Mouse (Mus musculus) testis, postnatal 14 days (tissue): ENCODE measurements around the gene Il18.

Experiments
- DNase-seq: peaks from one replicate; pipeline ENCODE4 v3.0.0; 2021; ENCODE audit warnings: low spot score

Gene Il18

DNA sequence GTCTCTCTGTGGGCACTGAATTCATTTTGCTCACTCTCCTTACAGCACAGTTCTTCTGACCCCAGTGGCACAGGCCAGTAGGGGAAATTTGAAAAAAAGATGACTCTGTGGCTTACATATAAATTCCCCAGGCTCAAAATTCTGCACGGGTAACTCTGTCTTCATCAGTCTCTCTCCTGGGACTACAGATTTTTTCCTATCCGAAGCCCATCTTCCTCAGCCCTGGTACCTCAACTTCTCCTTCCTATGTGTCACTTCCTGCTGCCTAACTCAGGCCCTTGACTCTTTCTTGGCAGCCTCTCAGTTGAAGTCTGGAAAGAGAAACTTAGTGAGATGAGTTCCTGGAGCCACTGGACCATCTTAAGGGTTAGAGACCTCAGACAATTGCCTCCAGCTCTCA lies 1.1 kb upstream of the Il18 start:
- no peak for DNase-seq

- DNase-seq, result no peak
Observed at GRCm38 (mm10) chr9:50555094-50555446, 443 bp downstream of the Il18 start, which contains the start of gene Bco2. Bco2 (minus strand) TSS chr9:50555181.

GRCm38 (mm10) chr9:50561145-50561917 lies 6.7 kb downstream of the Il18 start, which contains the start of gene Tex12:
Tex12 (minus strand) TSS chr9:50561325.
- DNase-seq, result peak; percentile 90

GRCm38 (mm10) chr9:50561918-50562360 lies 7.3 kb downstream of the Il18 start:
- DNase-seq, result no peak

DNA sequence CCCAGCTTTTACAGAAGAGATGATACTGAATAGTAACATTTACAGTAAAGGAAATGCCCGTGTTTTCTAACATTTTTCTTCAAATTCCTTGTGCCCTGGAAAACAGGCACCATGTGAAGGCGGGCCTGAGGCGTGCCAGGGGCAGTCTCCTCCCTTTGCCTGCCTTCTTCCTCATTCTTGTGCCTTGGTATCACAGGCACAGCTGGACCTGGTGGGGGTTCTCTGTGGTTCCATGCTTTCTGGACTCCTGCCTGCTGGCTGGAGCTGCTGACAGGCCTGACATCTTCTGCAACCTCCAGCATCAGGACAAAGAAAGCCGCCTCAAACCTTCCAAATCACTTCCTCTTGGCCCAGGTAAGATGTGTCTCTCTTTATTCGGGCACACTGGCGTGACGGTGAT lies 10.5 kb downstream of the Il18 start:
- no peak for DNase-seq

DNA sequence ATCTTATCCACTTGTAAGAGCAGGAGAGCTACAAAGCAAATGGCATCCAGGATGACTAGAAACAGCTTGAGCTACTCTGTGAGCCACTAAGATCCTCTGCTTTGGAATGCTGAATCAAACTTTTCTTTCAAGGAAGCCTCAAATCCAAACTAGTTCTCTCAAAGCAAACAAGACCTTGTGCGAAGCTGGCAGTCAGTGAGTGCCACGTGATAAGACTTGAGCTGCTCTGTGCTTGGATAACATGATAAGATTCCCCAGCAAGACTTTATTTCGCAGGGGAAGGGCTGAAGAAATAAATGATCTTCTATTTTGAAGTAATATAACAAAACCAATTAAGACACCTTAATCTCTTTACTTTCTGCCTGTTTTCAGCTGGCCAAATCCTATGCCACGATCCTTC lies 11.3 kb downstream of the Il18 start:
- no peak for DNase-seq

- DNase-seq, result no peak
Observed at GRCm38 (mm10) chr9:50567372-50567771, 12.7 kb downstream of the Il18 start.

DNA sequence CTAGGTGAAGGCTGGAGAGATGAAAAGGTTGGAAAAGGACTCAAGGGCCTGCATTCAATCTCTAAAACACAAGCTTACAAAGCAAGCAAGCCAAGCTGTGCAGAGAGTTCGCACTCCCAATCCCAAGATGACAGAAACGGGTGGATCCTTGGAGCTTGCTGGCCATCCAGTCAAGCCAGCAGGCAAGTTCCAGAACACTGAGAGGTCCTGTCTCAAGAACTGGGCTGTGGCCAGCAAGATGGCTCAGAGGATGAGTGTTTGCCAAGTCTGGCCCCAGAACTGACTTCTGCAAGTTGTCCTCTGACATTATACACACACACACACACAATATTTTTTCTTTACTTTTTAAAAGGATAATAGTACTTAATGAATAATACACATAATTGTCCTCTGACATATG lies 13.3 kb downstream of the Il18 start:
- DNase-seq, result no peak

- DNase-seq, result no peak
Observed at GRCm38 (mm10) chr9:50569599-50570525, 15.2 kb downstream of the Il18 start.

DNA sequence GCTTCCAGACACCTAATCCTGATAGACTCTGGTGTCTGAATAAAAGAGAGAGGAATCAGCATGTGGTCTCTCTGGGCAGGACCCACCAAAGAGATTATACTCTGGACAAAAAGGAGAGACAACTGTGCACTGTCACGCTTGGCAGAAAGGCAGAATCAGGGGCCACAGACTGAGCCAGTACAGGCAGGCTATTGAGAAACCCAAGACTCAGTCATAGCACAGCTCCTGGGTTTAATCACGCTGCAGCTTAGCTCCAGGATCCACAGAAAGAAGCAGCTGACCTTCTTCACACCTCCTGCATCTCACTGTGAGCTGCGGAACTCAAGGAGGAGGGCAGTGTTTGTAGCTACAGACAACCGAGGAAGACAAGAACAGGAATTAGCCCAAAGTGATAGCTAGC lies 25.7 kb downstream of the Il18 start:
- no peak for DNase-seq

DNA sequence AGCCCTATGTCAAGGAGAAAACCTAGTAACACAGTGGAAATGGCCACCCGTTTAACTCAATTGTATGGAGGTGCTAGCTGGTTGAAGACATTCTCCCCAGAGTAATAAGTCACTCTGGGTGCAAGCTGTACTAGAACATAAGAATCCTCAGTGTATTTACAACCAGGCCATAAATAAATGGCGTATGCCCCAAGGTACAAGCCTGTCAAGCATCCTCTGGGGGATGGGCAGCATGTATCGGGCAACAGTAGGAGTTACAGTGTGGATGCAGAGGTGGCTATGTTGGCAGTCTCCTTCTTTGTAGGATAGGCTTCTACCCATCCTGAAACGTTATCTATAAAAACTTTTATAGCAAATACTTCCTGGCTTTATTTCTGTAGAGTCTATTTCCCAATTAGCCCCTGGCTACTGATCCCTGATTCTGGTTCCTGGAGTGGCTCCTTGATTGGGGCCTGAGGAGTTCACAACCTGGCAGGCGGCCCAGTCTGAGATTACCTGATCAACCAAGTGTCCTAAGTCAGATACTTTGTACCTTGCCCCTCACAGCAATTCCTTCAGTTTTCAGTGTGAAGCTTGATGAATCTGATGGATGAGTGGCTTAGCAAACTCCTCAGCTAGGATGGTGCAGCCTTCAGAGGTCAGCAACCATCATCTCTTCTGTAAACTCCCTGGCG lies 30.7 kb downstream of the Il18 start:
- DNase-seq, result no peak

GRCm38 (mm10) chr9:50586955-50587354 lies 32.3 kb downstream of the Il18 start:
- no peak for DNase-seq

DNA sequence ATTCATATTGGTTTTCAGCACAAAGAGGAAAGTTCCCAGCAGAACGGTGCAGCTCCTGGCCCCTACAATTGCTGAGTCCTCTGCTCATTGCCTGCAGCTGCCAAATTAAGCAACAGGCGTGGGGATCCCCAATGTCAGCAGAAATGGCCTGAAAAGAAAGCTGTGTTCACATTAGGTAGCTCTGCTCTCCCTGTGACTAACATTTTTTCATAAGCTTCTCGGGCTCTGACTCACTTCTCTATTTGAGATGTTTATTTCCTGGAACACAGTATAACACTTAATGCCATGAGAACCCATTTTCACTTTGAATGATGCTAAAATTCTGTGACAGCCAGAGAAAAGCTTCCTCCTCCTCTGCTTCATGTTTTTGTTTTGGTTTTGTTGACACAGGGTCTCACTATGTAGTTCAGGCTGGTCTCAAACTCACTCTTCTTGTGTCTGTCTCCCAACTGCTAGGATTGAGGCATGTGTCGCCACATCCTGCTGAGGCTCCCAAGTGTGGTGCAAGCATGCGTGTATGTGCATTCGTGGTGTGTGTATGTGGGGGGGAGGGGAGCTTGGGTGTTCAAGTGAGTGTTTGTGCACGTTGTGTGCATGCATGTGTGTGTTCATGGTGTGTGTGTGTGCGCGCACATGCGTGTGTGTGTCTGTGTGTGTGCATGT lies 36.4 kb downstream of the Il18 start:
- no peak for DNase-seq

DNA sequence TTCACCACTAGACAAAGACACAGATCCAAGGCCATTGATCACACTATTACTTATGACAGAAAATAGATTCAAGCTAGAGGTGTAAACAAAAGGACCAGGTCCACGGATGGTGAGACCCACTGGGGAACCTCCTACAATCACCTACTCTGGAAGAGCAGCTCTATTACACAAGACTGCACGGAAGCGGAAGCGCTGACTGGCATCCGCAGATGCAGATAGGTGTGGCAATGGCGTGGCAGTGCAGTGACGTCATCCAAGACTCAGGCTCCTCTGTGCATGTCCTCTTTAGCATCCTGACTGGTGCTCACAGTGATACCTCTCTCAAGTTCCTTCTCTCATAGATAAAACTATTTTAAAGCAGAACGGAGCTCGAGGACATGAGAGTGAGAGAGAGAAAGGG lies 38.3 kb downstream of the Il18 start:
- no peak for DNase-seq

DNA sequence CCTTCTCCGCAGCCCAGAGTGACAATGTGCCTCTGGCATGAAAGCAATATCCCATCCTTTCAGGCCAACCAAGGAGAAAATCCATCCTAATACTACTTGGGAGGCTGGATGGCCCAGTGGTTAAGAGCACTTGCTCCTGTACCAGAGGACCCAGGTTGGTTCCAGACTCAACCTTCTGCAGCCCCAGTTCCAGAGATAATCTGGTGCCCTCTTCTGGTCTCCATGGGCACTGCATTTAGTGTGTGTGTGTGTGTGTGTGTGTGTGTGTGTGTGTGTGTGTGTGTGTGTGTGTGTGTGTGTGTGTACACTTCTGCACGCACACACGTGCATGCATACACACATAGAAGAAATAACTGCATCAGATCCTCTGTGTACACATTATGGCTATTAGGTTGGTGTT lies 38.9 kb downstream of the Il18 start:
- DNase-seq, result no peak

- no peak for DNase-seq
Observed at GRCm38 (mm10) chr9:50594794-50595417, 40.3 kb downstream of the Il18 start.

DNA sequence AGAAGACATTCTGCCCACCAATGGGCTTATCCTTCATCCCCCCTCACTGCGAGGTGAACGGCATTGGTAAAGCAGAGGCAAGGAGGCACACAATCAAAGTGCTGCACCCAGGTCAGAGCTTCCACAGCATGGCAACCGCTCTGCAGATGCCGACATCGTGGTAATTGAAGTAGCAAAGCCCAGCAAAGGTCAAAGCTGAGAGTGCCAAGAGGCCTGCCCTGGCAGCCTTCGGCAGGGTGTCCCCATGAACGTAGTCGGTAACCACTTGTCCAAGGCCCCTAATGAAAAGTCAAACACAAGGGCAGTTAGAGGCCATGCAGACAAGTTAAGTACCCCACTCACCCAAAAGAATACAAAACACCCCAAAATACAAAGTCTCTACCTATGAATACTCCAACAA lies 42.3 kb downstream of the Il18 start:
- no peak for DNase-seq

DNA sequence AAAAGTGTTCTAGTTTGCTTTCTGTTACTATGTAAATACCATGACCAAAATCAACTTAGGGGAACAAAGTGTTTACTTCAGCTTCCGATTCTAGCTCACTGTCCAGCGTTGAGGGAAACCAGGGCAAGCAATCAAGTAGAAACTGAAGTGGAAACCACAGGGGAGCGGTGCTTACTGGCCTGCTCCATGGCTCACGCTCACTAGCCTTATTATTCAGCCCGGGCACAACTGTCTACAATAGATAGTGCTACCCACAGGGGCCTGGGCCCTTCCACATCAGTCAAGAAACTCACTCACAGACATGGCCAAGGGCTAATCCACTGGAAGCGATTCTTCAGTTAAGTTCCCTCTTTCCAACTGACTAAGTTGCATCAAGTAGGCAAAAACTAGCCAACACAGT lies 46.9 kb downstream of the Il18 start:
- no peak for DNase-seq

DNA sequence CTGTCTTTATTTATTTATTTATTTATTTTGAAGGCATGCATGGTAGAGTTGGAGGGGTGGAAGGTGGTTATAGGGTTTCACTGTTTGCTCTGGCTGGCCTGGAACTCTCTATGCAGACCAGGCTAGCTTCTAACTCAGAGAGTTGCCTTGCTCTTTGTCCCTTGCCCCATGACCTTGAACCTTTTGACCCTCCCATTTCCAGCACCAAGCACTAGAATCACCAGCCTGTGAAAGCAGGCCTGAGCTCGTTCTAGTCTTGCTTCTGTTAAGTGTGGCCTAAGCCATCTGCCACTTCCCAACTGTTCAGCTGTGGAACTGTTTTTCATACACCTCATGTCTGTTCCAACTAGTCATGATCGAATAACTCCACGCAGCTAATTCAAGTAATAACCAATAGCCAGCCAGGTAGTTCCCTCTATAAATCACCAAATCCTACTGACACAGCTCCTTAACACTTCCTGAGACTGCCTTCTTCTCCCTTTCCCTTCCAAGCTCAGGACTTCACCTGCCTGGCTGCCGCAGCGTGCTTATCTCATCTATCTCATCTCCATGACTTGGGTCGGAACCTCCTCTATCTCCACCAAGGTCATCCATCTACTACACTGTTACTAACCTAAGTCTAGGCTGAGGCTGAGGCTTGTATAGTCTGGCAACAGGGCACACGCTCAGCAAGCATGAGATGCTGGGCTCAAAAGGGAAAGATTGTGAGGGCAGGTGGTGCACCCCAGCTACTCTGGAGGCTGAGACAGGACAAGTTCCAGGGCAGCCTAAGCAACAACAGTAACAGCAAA lies 47.6 kb downstream of the Il18 start:
- no peak for DNase-seq

- DNase-seq, result peak; percentile 94
Observed at GRCm38 (mm10) chr9:50603189-50603997, 48.8 kb downstream of the Il18 start, which contains the start of the genes Sdhd and Timm8b. Sdhd (minus strand) TSS chr9:50603812. Timm8b (plus strand) TSS chr9:50603910.
